Mouse (Mus musculus): ENCODE results near the gene E2f3. TPM values are rescaled to one million over a fixed set of nuclear protein-coding genes. Genes with fewer than 3 reads are reported as not detected.

Gene E2f3
- polyA plus RNA-seq, 1 experiment from 2014 or later = 10.4 TPM

GRCm38 (mm10) chr13:29984286-29985100, 1.4 kb downstream of the E2f3 start:
- peak; percentile 44 for ATAC-seq (replicated peaks; ENCODE audit: insufficient number of reproducible peaks, low FRiP score, low TSS enrichment)

GRCm38 (mm10) chr13:29983523-29984191, 2.2 kb downstream of the E2f3 start:
- under 1% methylated on average over 35 of the region's 35 CpGs for WGBS (ENCODE audit: insufficient replicate concordance)
- ATAC-seq (replicated peaks; ENCODE audit: insufficient number of reproducible peaks, low FRiP score, low TSS enrichment) = no peak
- peaks cover 1% of the 10 kb centered on the region; the same call in 1 of the 2 replicates for H3K36me3 ChIP-seq (ENCODE audit: control insufficient read depth, insufficient read depth, low read length)

More at GRCm38 (mm10) chr13:29984286-29985100, 1.4 kb downstream of the E2f3 start:
- Histone ChIP-seq H3K4me3 (ENCODE audit: low read depth, low read length) (peak overlapping the region; percentile 98), H3K4me2 (peak overlapping the region; percentile 87), H3K27ac (ENCODE audit: low read depth, low read length) (peak overlapping the region; percentile 97), H3K4me1 (ENCODE audit: control insufficient read depth, insufficient read depth, low read length) (peaks cover 26% of the 10 kb centered on the region), H3K9ac (ENCODE audit: low read depth, low read length) (peak overlapping the region; percentile 100), H3K9me3 (replicated peaks; ENCODE audit: control insufficient read depth, low read length) (no peaks in the 10 kb centered on the region), H3K27me3 (ENCODE audit: control insufficient read depth, insufficient read depth, low read length) (no peaks in the 10 kb centered on the region), H3K36me3 (ENCODE audit: control insufficient read depth, insufficient read depth, low read length) (no peaks in the 10 kb centered on the region)
- 1% methylated on average over 45 of the region's 69 CpGs for WGBS (ENCODE audit: insufficient replicate concordance)

GRCm38 (mm10) chr13:29983037-29983436, 2.8 kb downstream of the E2f3 start:
- Histone ChIP-seq H3K4me1 (ENCODE audit: control insufficient read depth, insufficient read depth, low read length) (peaks cover 39% of the 10 kb centered on the region), H3K9me3 (replicated peaks; ENCODE audit: control insufficient read depth, low read length) (no peaks in the 10 kb centered on the region), H3K4me2 (peak overlapping the region; percentile 87), H3K36me3 (ENCODE audit: control insufficient read depth, insufficient read depth, low read length) (peaks cover 5% of the 10 kb centered on the region; the same call in 1 of the 2 replicates), H3K9ac (ENCODE audit: low read depth, low read length) (peak overlapping the region; percentile 100), H3K27me3 (ENCODE audit: control insufficient read depth, insufficient read depth, low read length) (no peaks in the 10 kb centered on the region), H3K27ac (ENCODE audit: low read depth, low read length) (peak overlapping the region; percentile 97), H3K4me3 (ENCODE audit: low read depth, low read length) (peak overlapping the region; percentile 98)
- WGBS (ENCODE audit: insufficient replicate concordance) = 32% methylated on average over 6 of the region's 6 CpGs
- ATAC-seq (replicated peaks; ENCODE audit: insufficient number of reproducible peaks, low FRiP score, low TSS enrichment) = no peak

More at GRCm38 (mm10) chr13:29983523-29984191, 2.2 kb downstream of the E2f3 start:
- peak overlapping the region; percentile 100 for H3K9ac ChIP-seq (ENCODE audit: low read depth, low read length)
- H3K27me3 ChIP-seq (ENCODE audit: control insufficient read depth, insufficient read depth, low read length) = no peaks in the 10 kb centered on the region
- peaks cover 35% of the 10 kb centered on the region for H3K4me1 ChIP-seq (ENCODE audit: control insufficient read depth, insufficient read depth, low read length)
- no peaks in the 10 kb centered on the region for H3K9me3 ChIP-seq (replicated peaks; ENCODE audit: control insufficient read depth, low read length)
- peak overlapping the region; percentile 87 for H3K4me2 ChIP-seq
- H3K4me3 ChIP-seq (ENCODE audit: low read depth, low read length) = peak overlapping the region; percentile 98
- peak overlapping the region; percentile 97 for H3K27ac ChIP-seq (ENCODE audit: low read depth, low read length)

DNA sequence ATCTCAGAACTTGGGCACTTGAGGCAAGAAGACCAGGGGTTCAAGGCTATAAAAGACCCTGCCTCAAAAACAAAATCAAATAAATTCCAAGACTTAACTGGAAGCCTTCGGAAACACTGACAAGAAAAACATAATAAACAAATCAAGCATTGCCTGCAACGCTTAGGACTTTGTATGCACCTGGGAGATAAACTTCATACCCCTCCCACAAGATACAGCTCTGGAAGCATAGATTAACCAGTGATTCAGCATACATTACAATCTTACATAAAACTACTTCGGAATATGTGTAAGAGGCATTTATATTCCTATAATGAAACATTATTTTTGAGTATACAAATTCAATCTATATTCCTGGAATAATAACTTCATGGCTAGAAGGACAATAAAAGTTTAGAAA, 3.5 kb downstream of the E2f3 start:
- WGBS (ENCODE audit: insufficient replicate concordance) = 53% methylated on average over 3 of the region's 3 CpGs
- Histone ChIP-seq H3K4me3 (ENCODE audit: low read depth, low read length) (no peak overlapping the region), H3K4me2 (peak overlapping the region; percentile 9; the same call in 1 of the 2 replicates), H3K27me3 (ENCODE audit: control insufficient read depth, insufficient read depth, low read length) (no peaks in the 10 kb centered on the region), H3K9ac (ENCODE audit: low read depth, low read length) (no peak overlapping the region), H3K4me1 (ENCODE audit: control insufficient read depth, insufficient read depth, low read length) (peaks cover 39% of the 10 kb centered on the region), H3K9me3 (replicated peaks; ENCODE audit: control insufficient read depth, low read length) (no peaks in the 10 kb centered on the region), H3K27ac (ENCODE audit: low read depth, low read length) (no peak overlapping the region), H3K36me3 (ENCODE audit: control insufficient read depth, insufficient read depth, low read length) (peaks cover 5% of the 10 kb centered on the region; the same call in 1 of the 2 replicates)
- no peak for ATAC-seq (replicated peaks; ENCODE audit: insufficient number of reproducible peaks, low FRiP score, low TSS enrichment)

GRCm38 (mm10) chr13:29979140-29979564, 6.7 kb downstream of the E2f3 start:
- no peak for ATAC-seq (replicated peaks; ENCODE audit: insufficient number of reproducible peaks, low FRiP score, low TSS enrichment)
- 0 out of 2 replicates have a peak overlapping the region, but pooled peaks have one; percentile 22 for H3K27ac ChIP-seq (ENCODE audit: low read depth, low read length)
- H3K9ac ChIP-seq (ENCODE audit: low read depth, low read length) = no peak overlapping the region
- H3K4me3 ChIP-seq (ENCODE audit: low read depth, low read length) = no peak overlapping the region
- H3K4me2 ChIP-seq = no peak overlapping the region
- H3K27me3 ChIP-seq (ENCODE audit: control insufficient read depth, insufficient read depth, low read length) = no peaks in the 10 kb centered on the region
- WGBS (ENCODE audit: insufficient replicate concordance) = 52% methylated on average over 7 of the region's 7 CpGs
- peaks cover 44% of the 10 kb centered on the region for H3K4me1 ChIP-seq (ENCODE audit: control insufficient read depth, insufficient read depth, low read length)
- no peaks in the 10 kb centered on the region for H3K9me3 ChIP-seq (replicated peaks; ENCODE audit: control insufficient read depth, low read length)
- peaks cover 5% of the 10 kb centered on the region; the same call in 1 of the 2 replicates for H3K36me3 ChIP-seq (ENCODE audit: control insufficient read depth, insufficient read depth, low read length)

- no peak for ATAC-seq (replicated peaks; ENCODE audit: insufficient number of reproducible peaks, low FRiP score, low TSS enrichment)
- peaks cover 44% of the 10 kb centered on the region for H3K4me1 ChIP-seq (ENCODE audit: control insufficient read depth, insufficient read depth, low read length)
- WGBS (ENCODE audit: insufficient replicate concordance) = 80% methylated on average over 11 of the region's 11 CpGs
- no peak overlapping the region for H3K27ac ChIP-seq (ENCODE audit: low read depth, low read length)
- H3K9me3 ChIP-seq (replicated peaks; ENCODE audit: control insufficient read depth, low read length) = no peaks in the 10 kb centered on the region
- no peak overlapping the region for H3K9ac ChIP-seq (ENCODE audit: low read depth, low read length)
- H3K36me3 ChIP-seq (ENCODE audit: control insufficient read depth, insufficient read depth, low read length) = peaks cover 5% of the 10 kb centered on the region; the same call in 1 of the 2 replicates
- H3K4me2 ChIP-seq = no peak overlapping the region
- H3K27me3 ChIP-seq (ENCODE audit: control insufficient read depth, insufficient read depth, low read length) = no peaks in the 10 kb centered on the region
- no peak overlapping the region for H3K4me3 ChIP-seq (ENCODE audit: low read depth, low read length)
These were observed 8.5 kb downstream of the E2f3 start for GRCm38 (mm10) chr13:29977358-29977757.

- Histone ChIP-seq H3K9me3 (replicated peaks; ENCODE audit: control insufficient read depth, low read length) (no peaks in the 10 kb centered on the region), H3K27ac (ENCODE audit: low read depth, low read length) (no peak overlapping the region), H3K27me3 (ENCODE audit: control insufficient read depth, insufficient read depth, low read length) (no peaks in the 10 kb centered on the region), H3K4me3 (ENCODE audit: low read depth, low read length) (no peak overlapping the region), H3K9ac (ENCODE audit: low read depth, low read length) (no peak overlapping the region), H3K4me2 (no peak overlapping the region), H3K36me3 (ENCODE audit: control insufficient read depth, insufficient read depth, low read length) (peaks cover 5% of the 10 kb centered on the region), H3K4me1 (ENCODE audit: control insufficient read depth, insufficient read depth, low read length) (peaks cover 19% of the 10 kb centered on the region)
- WGBS (ENCODE audit: insufficient replicate concordance) = 89% methylated on average over 5 of the region's 5 CpGs
- no peak for ATAC-seq (replicated peaks; ENCODE audit: insufficient number of reproducible peaks, low FRiP score, low TSS enrichment)
These were observed 11.8 kb downstream of the E2f3 start for GRCm38 (mm10) chr13:29974066-29974465.

- H3K9ac ChIP-seq (ENCODE audit: low read depth, low read length) = no peak overlapping the region
- H3K27me3 ChIP-seq (ENCODE audit: control insufficient read depth, insufficient read depth, low read length) = no peaks in the 10 kb centered on the region
- H3K27ac ChIP-seq (ENCODE audit: low read depth, low read length) = no peak overlapping the region
- WGBS (ENCODE audit: insufficient replicate concordance) = 81% methylated on average over 6 of the region's 6 CpGs
- H3K4me1 ChIP-seq (ENCODE audit: control insufficient read depth, insufficient read depth, low read length) = peaks cover 19% of the 10 kb centered on the region
- no peak for ATAC-seq (replicated peaks; ENCODE audit: insufficient number of reproducible peaks, low FRiP score, low TSS enrichment)
- H3K9me3 ChIP-seq (replicated peaks; ENCODE audit: control insufficient read depth, low read length) = no peaks in the 10 kb centered on the region
- H3K36me3 ChIP-seq (ENCODE audit: control insufficient read depth, insufficient read depth, low read length) = peaks cover 6% of the 10 kb centered on the region
- no peak overlapping the region for H3K4me3 ChIP-seq (ENCODE audit: low read depth, low read length)
- H3K4me2 ChIP-seq = no peak overlapping the region
These were observed 12.3 kb downstream of the E2f3 start for GRCm38 (mm10) chr13:29973610-29974009.
